Mouse (Mus musculus) MEL (cell line): ENCODE results near the gene Dmrta2.

Experiments
- NELFE ChIP-seq: IDR thresholded peaks from 2 replicates; pipeline ENCODE4 v1.6.1; 2011; ENCODE audit warnings: low read depth, low read length, improper control_type of control experiment
- POLR2AphosphoS2 ChIP-seq: IDR thresholded peaks from 2 replicates; pipeline ENCODE4 v1.6.1; 2011; ENCODE audit warnings: low read length, improper control_type of control experiment
- USF1 ChIP-seq: IDR thresholded peaks from 2 replicates; pipeline ENCODE4 v1.6.1; 2014; ENCODE audit warnings: low read depth, mild to moderate bottlenecking, inconsistent platforms, low read length, improper control_type of control experiment, moderate library complexity

DNA sequence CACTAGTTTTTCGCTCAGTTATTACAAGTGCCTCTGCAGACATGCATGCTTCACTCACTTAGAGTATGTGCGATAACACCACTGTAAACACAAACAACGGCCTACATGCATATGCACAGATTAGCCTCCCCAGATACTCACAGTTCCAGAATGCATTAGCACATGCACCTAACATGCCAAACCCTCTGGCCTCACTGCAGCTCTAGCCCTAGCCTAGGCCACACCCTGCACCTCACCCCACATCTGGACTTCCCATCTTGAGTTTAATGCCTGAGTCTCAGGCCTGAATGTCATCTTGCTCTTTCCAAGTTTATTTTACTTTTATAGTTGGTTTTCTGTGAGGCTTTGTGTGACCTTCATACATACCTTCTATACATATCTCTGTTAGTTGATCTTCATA, 28.5 kb upstream of the Dmrta2 start:
- no peak for TF ChIP-seq USF1
- TF ChIP-seq POLR2AphosphoS2: no peak
- TF ChIP-seq NELFE: no peak
